Mouse (Mus musculus) lung, postnatal 0 days (tissue): Measurements from ENCODE around the gene Tcaf1.

Experiments
- CTCF ChIP-seq: IDR thresholded peaks from 2 replicates; pipeline ENCODE4 v1.5.1; 2016; ENCODE audit warnings: antibody characterized with exemption, mild to moderate bottlenecking
- EP300 ChIP-seq: IDR thresholded peaks from 2 replicates; pipeline ENCODE4 v1.6.1; 2016; ENCODE audit warnings: antibody characterized with exemption, mild to moderate bottlenecking, control low read depth

DNA sequence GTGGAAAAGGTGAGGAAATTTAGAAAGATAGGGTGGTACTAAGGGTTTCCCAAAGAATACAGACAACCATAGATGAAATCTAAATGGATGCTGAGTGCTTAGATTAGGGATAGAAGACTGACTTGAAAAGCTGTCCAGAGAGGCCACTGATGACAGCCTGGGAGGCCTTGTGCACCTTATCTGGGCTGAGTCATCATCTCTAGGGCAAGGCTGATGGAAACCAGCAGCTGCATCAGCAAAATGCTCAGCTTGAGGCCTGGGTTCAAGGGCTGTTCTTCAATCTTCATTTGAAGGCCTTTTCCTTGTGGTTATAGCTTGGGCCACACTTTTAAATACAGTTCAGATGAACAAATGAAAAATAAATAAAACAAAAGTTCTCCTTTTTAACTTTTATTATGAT is 8.1 kb upstream of the Tcaf1 start:
- TF ChIP-seq EP300 (no peak), CTCF (no peak)
